Mouse (Mus musculus) kidney, adult 2 months (tissue): ENCODE measurements around the gene Oprm1.

Experiments used
- CTCF ChIP-seq: fragments of 200-500 bp; conservative IDR thresholded peaks from 2 replicates; pipeline ENCODE4 v1.5.1; 2011; ENCODE audit warnings: low read depth, mild to moderate bottlenecking, control low read depth, low read length, moderate library complexity, mixed read lengths; ENCODE audit not compliant: insufficient read depth, insufficient read length
- POLR2A ChIP-seq: fragments of 200-500 bp; IDR thresholded peaks from one replicate; pipeline ENCODE4 v1.6.1; 2011; ENCODE audit warnings: low read depth, low read length, control low read depth

DNA sequence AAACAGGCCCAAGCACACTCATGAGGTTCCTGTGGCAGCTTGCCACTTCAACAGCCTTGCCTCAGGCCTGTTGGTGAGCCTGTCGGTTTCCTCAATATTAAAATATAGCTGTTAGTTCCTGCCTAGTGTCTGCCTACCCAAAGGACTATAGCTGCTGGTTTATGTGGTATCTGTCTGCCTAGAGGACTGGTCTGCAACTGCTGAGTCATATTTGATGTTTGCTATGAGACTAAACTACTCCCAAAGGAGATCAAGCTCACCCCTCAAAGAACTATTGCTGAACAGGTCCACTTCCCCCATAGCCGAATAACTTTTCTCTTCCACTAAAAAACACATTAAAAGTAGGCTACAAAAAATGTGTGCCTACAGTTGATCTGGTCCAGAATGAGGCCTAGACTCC is 315.9 kb downstream of the Oprm1 start:
- TF ChIP-seq CTCF: no peak
- TF ChIP-seq POLR2A: no peak
